Mouse (Mus musculus) erythroblast, adult 5-6 weeks (primary cell): ENCODE results near the gene Col19a1. TPM values are rescaled to one million over a fixed set of nuclear protein-coding genes. Genes with fewer than 3 reads are reported as not detected.

Experiments used
- ATAC-seq: replicated peaks from 2 replicates; pipeline ENCODE4 v1.8.0; 2016; ENCODE audit warnings: moderate number of reproducible peaks, mild to moderate bottlenecking, moderate TSS enrichment, inconsistent platforms; ENCODE audit not compliant: poor library complexity, low FRiP score, severe bottlenecking
- total RNA-seq, 2 experiments: library from RNA; stranded (forward) in 1 of 2; stranded (reverse) in 1 of 2; fragments of 150-400 nt in 1 of 2; fragments of 200-764, 138-1000 nt in 1 of 2; gene quantifications; 2 replicates each; pipeline versions ENCODE4 v1.2.3 to v1.2.4; 2015 to 2017; ENCODE audit warnings: low replicate concordance in 2 of 2

Col19a1 gene
- total RNA-seq, 2 experiments from 2014 or later, result 0.26 TPM; not detected in 1

DNA sequence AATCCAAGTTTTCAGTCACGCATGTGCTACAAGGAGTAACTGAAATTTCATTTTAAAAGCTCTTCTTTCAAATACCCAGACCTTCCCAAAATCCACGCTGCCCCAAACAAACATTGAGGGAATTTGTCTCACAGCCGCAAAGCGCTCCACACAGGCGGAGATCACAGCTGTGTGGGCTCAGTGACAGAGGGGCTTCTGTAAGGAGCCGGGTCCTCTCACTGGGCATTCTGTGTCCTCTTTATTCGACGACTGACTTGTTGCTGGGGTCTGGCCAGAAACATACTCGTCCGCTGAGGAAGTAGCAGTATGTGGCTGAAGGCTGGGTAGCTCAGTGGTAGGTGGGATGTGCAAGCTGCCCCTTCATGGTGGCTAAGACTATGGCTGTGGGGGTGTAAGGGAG is 342.3 kb downstream of the Col19a1 start:
- no peak for ATAC-seq

DNA sequence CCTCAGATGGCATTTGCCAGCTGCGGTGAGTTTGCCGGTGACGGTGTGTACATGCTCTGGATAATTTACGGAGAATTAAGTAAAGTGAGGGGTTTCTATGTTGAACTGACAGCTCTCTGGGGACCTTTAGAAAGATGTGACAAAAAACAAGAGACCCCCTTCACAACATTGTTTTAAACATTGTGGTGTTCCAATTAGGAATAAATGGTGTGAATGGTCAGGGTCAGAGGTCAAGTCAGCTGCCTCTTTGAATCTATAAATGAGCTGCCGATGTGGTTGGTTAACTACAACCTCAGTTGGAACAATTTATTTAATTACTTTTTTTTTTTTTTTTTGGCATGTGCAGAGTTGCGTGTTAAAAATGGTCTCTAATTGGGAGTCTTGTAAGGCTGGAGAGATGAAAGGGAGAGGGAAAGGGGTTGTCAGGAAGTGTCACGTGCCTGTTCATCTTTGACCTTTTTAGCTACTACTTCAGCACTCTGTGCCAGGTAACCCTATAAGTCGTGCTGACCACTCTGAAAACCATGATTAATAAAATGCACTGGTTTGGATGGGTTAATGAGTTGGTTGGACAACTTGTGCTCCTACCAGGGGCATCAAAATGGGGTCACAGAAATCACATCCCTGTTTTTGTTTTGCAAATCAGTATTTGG is 347.1 kb downstream of the Col19a1 start:
- no peak for ATAC-seq

DNA sequence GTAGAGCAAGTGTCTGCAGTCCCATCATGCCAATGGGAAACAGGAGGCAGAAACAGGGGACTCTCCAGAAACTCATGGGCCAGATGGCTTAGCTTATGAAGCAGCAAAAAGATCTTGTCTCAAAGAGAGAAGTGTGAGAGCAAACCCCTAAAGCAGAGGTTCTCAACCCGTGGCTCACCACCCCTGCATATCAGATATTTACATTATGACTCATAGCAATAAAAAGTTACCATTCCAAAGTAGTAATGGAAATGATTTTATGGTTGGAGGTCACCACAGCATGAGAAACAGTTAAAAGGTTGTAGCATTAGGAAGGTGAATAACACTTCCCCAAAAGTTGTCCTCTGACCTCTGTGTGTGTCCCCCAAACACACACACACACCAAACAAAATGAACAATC is 350.9 kb downstream of the Col19a1 start:
- no peak for ATAC-seq

DNA sequence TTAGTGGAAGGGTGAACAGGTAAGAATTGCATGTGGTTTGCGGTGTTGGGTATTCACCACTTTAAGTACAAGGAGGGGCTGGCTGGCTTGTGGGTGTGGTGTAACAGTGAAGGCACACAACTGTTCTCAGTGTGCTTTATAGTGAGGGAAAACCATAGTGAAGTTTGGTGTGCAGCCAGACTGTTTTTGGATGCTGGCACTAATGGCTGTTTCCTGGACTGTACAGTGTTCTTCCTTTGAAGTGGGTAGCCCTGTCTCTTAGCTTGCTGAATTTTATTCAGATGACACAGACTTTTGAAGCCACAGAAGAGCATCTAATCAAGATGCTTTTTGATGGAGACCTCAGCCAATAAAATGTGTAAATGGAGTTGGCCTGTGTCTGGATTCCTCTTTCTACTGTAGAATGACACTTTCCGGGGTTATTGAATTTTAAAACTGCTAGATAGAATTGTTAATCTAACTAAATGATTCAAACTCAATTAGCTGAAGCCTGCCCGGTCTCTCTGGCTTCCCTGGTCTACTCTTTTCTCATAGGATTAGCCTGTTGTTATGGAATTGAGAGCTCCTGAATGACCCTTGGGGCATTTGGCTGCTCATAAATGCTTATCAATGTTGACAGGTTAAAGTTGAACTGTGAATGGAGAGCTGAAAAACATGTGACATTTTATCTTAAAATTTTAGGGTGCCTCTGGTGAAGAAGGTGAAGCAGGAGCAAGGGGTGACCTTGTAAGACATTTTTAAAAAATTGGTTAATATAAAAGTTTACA is 355.6 kb downstream of the Col19a1 start:
- no peak for ATAC-seq

- no peak for ATAC-seq
Measured at GRCm38 (mm10) chr1:24230428-24230827, 356.8 kb downstream of the Col19a1 start.

GRCm38 (mm10) chr1:24229552-24229951 is 357.7 kb downstream of the Col19a1 start:
- no peak for ATAC-seq

- ATAC-seq, result no peak
Measured at GRCm38 (mm10) chr1:24226941-24227711, 360.1 kb downstream of the Col19a1 start.

DNA sequence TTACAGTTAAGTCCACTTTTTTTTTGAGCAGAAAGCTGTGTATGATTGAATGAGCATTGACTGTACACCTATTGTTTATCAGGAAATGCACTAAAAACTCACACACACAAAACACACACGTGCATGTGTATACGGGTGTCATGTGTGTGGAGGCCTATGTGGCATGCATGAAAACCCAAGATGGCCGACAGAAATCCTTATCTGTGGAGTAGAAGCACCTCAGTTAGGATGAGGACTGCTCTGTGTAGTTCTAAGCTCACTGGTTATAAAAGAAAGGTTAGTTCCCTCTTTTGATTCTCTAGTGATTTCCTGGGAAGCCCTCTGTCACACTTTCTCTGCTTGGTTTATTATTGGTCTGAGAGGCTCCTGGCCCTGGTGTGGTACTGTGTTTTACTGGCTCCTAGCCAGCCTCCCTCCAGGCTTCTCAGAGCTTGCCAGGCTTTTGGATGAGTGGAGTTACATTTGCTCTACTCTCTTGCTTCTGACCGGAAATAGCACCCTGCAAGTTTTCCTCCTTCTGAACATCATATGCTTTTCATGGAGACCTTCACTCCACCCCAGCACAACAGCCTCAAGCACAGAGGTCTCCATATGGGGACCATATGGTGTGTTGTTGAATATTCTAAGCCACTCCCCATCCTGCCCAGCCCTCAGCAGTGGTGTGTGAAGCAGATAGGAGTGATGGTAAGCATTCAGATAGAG is 361.3 kb downstream of the Col19a1 start:
- no peak for ATAC-seq

DNA sequence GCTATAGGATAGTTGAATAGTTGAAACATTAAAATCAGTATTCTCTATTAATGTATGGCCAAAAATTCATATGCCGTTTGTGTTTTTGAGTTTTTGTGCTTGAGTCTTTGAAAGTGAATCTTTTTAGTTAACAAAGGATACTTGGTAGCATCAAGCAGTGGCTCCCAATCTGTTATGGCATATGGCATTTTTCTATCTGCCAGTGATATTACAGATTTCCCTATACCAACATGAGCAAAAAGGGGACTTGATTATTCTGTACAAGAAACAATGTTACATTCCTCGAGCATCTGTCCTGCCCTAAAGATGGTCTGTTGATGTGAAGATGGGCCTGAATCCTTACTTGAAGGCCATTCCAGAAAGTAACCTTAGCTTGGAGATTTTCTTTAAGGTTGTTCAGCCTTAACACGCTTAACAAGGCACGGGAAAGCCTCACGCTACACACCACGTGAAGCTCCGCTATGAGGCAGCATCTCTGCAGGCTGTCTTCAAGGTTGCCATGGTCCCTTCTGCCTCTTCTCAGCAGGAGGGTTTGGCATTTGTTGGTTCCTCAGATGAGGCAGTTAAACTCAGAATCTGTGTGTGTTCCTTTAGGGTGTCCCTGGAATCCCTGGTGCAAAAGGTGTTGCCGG is 364.2 kb downstream of the Col19a1 start:
- no peak for ATAC-seq

- no peak for ATAC-seq
Measured at GRCm38 (mm10) chr1:24222231-24222630, 365.0 kb downstream of the Col19a1 start.

DNA sequence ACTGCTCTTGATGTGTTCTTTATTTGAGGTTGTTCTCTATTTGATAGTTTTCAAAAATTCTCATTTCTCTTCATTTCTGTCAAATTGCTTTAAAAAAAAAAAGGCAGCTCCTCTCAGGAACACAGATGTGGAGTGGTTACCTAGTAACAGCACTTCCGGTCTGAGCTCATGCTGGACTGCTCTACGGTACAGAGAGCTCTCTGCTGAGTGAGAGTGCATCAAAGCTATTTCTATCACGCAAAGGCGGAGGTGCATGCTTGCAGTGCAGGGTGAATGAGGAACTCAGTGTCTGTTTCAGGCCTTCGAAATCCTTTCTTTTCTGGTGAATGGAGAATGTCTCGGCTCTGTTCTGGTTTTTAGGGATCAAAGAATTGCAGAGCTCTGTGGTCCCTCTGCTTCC is 368.2 kb downstream of the Col19a1 start:
- ATAC-seq, result no peak

Other genes with a start within 250 kb of the Col19a1 start
- gene Lmbrd1, start 91.2 kb upstream of the Col19a1 start, total RNA-seq (2015; ENCODE audit: low replicate concordance), result 2.1 and 8.2 TPM in 2 replicates
- 5.8 and 5.9 TPM in 2 replicates for gene Lmbrd1, start 91.2 kb upstream of the Col19a1 start, total RNA-seq (2017; ENCODE audit: low replicate concordance)